Mouse (Mus musculus) cortical plate, adult 2 months (tissue): ENCODE measurements around the gene 6430548M08Rik. TPM values are rescaled to one million over a fixed set of nuclear protein-coding genes. Genes with fewer than 3 reads are reported as not detected.

Experiments
- H3K27ac ChIP-seq: fragments of 200-500 bp; 2 replicates; pipeline ENCODE4 v1.5.1; 2012; ENCODE audit warnings: low read length, control low read depth, inconsistent platforms; ENCODE audit not compliant: insufficient read depth
- H3K4me1 ChIP-seq: fragments of 200-500 bp; 2 replicates; pipeline ENCODE4 v1.6.1; 2011; ENCODE audit warnings: low read length; ENCODE audit not compliant: control insufficient read depth, insufficient read depth
- H3K4me3 ChIP-seq: fragments of 200-500 bp; 2 replicates; pipeline ENCODE4 v1.5.1; 2011; ENCODE audit warnings: mild to moderate bottlenecking, low read length, control low read depth; ENCODE audit not compliant: insufficient read depth
- CTCF ChIP-seq: fragments of 200-500 bp; IDR thresholded peaks from 2 replicates; pipeline ENCODE4 v1.5.1; 2011; ENCODE audit warnings: mild to moderate bottlenecking, control low read depth, low read length; ENCODE audit not compliant: insufficient read depth; ENCODE audit errors: extremely low read depth
- POLR2A ChIP-seq: fragments of 200-500 bp; IDR thresholded peaks from 2 replicates; pipeline ENCODE4 v1.6.1; 2011; ENCODE audit warnings: mild to moderate bottlenecking, low read length, control low read depth; ENCODE audit not compliant: insufficient read depth; ENCODE audit errors: extremely low read depth
- polyA plus RNA-seq: library from polyadenylated mRNA; depleted of rRNA; stranded (reverse); fragments of >200 nt; gene quantifications from 2 replicates; pipeline ENCODE4 v1.2.3, GENCODE M21; 2012

Gene 6430548M08Rik
- polyA plus RNA-seq, 1 experiment = 149 TPM

- H3K4me1 ChIP-seq = no peaks in the 10 kb centered on the region
- no peak overlapping the region for H3K4me3 ChIP-seq
- TF ChIP-seq CTCF (no peak), POLR2A (no peak)
- H3K27ac ChIP-seq = no peak overlapping the region
Measured at GRCm38 (mm10) chr8:120079361-120079760, 34.6 kb upstream of the 6430548M08Rik start.

DNA sequence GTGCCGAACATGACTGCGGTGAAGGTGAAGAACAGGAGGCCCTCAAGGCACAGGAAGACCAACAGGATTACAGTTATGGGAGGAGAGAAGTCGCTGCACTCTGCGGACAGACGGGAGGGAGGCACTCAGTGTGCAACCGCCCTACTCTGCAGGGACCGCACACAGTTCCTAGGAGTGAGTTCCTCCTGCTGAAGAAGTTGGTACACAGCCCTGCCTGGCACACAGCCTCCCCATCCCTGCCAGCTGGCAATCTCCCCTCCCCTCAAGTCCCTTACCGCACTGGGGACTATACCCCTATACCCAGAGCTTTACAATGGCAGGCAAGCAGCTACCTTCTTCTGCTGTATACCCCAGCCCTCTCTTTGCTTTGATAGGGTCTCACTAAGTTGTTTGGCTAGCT, 30.7 kb upstream of the 6430548M08Rik start:
- TF ChIP-seq POLR2A = no peak
- no peak for TF ChIP-seq CTCF
- no peaks in the 10 kb centered on the region for H3K4me1 ChIP-seq
- H3K4me3 ChIP-seq = no peak overlapping the region
- H3K27ac ChIP-seq = no peak overlapping the region

GRCm38 (mm10) chr8:120084783-120085182, 29.2 kb upstream of the 6430548M08Rik start:
- Histone ChIP-seq H3K4me3 (no peak overlapping the region), H3K27ac (no peak overlapping the region), H3K4me1 (no peaks in the 10 kb centered on the region)
- TF ChIP-seq POLR2A (no peak), CTCF (no peak)

- Histone ChIP-seq H3K27ac (no peak overlapping the region), H3K4me3 (no peak overlapping the region)
- TF ChIP-seq POLR2A (no peak), CTCF (no peak)
Measured at GRCm38 (mm10) chr8:120089511-120089910, 24.4 kb upstream of the 6430548M08Rik start.

GRCm38 (mm10) chr8:120091032-120091431, 22.9 kb upstream of the 6430548M08Rik start:
- Histone ChIP-seq H3K27ac (no peak overlapping the region), H3K4me3 (no peak overlapping the region), H3K4me1 (no peaks in the 10 kb centered on the region)
- no peak for TF ChIP-seq POLR2A
- TF ChIP-seq CTCF = no peak

More at GRCm38 (mm10) chr8:120089511-120089910, 24.4 kb upstream of the 6430548M08Rik start:
- H3K4me1 ChIP-seq = no peaks in the 10 kb centered on the region

DNA sequence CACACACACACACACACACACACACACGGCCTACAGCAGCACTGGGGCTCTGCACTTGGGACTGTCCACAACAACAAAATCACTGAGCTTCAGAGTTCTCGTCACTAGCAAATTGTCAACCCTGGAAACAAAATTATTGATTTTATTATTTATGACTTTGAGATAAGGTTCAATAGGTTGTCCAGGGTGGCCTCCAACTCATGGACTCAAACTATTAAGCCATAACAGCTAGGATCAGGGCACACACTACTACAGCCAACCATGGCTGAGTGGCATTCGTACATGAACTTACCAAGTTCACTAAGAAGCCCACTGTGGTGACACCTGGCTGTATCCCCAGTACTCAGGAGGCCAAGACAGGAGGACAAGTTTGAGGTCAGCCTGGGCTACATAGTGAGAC, 20.8 kb upstream of the 6430548M08Rik start:
- no peaks in the 10 kb centered on the region for H3K4me1 ChIP-seq

GRCm38 (mm10) chr8:120094801-120095200, 19.2 kb upstream of the 6430548M08Rik start:
- TF ChIP-seq CTCF = no peak
- no peak for TF ChIP-seq POLR2A
- H3K27ac ChIP-seq = no peak overlapping the region
- H3K4me3 ChIP-seq = no peak overlapping the region
- no peaks in the 10 kb centered on the region for H3K4me1 ChIP-seq

More for the DNA sequence above, 20.8 kb upstream of the 6430548M08Rik start:
- TF ChIP-seq POLR2A = no peak
- no peak for TF ChIP-seq CTCF
- H3K27ac ChIP-seq = no peak overlapping the region
- H3K4me3 ChIP-seq = no peak overlapping the region

GRCm38 (mm10) chr8:120096486-120096885, 17.5 kb upstream of the 6430548M08Rik start:
- Histone ChIP-seq H3K4me3 (no peak overlapping the region), H3K4me1 (no peaks in the 10 kb centered on the region), H3K27ac (no peak overlapping the region)
- TF ChIP-seq CTCF = no peak
- no peak for TF ChIP-seq POLR2A

DNA sequence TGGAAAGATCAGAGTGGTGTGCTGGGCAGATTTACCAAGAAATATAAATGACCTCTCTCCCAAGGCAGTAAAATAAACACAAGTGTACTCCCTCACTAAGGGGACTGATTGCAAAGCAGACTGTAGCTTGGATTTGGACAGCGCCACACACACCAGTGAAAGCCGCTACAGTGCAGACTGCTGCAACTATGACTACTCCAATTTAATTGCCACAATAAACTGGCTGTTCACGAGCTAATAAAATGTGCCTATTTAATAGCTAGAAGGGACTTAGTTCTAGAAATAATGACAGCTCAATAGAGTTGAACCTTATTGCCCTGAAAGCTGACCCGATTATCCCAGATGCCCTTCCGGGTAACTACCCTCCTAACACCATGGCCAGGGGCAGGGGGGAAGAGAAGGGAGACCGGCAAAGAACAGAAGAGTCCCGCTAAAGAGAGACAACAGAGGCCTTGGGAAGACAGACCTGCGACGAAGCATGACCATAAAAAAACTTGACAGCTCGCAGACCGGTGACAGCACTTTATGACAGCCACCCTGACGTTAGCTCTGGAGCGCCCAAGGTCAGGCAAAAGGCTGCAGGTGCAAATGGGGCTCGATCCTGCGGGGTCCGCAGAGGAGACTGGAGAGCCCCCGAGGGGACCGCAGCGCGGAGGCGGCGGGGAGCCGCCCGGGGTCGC, 13.4 kb upstream of the 6430548M08Rik start:
- H3K4me1 ChIP-seq = peaks cover 6% of the 10 kb centered on the region; the same call in 1 of the 2 replicates
- H3K4me3 ChIP-seq = peak overlapping the region; percentile 88
- TF ChIP-seq CTCF (no peak), POLR2A (no peak)
- H3K27ac ChIP-seq = peak overlapping the region; percentile 90; the same call in 1 of the 2 replicates
